9 mouse cellular contexts compared by ENCODE assay signal in genomic region chr6:124967766-124968165, GRCm38 (mm10). TPM values are rescaled to one million over a fixed set of nuclear protein-coding genes. Genes with fewer than 3 reads are reported as not detected.
DNase-seq lines count a peak whose midpoint lies in the region; ATAC-seq and TF ChIP-seq lines count a peak whose summit lies in the region.
"Had no signal": no experiment of that assay in that cellular context is flagged by ENCODE, and none has a peak within 500 bp of the region (broad histone marks: within the 10 kb centered on the region; RNA-seq: fewer than 3 reads in every experiment).

No protein-coding gene starts in this region.

- H3K9me3 ChIP-seq in intestine, postnatal 0 days (ENCODE audit: control insufficient read depth): no peaks in the 10 kb centered on the region
- no peaks in the 10 kb centered on the region for H3K9me3 ChIP-seq in intestine, embryonic 15.5 days
- no peaks in the 10 kb centered on the region for H3K9me3 ChIP-seq in limb, embryonic 10.5 days (replicated peaks)

- ATAC-seq in intestine, postnatal 0 days: no peak
- ATAC-seq in intestine, embryonic 15.5 days: no peak
- ATAC-seq in activated CD4-positive, CD25-positive, alpha-beta regulatory T cell, adult 4 months: no peak

- no peak overlapping the region for H3K9ac ChIP-seq in intestine, postnatal 0 days (ENCODE audit: low read depth, low read length)
- H3K9ac ChIP-seq in intestine, embryonic 15.5 days: no peak overlapping the region

- H3K36me3 ChIP-seq in intestine, postnatal 0 days (ENCODE audit: control insufficient read depth, insufficient read depth): no peaks in the 10 kb centered on the region
- H3K36me3 ChIP-seq in intestine, embryonic 15.5 days: no peaks in the 10 kb centered on the region
- peaks cover 15% of the 10 kb centered on the region for H3K36me3 ChIP-seq in limb, embryonic 10.5 days

- peaks cover 10% of the 10 kb centered on the region; the same call in 1 of the 2 replicates for H3K4me1 ChIP-seq in intestine, postnatal 0 days (replicated peaks; ENCODE audit: control insufficient read depth, insufficient read depth, low read length)
- H3K4me1 ChIP-seq in intestine, embryonic 15.5 days (replicated peaks): peaks cover 8% of the 10 kb centered on the region
- H3K4me1 ChIP-seq in limb, embryonic 10.5 days: peaks cover 16% of the 10 kb centered on the region

- no peak overlapping the region for H3K4me3 ChIP-seq in intestine, postnatal 0 days (ENCODE audit: low read depth, low read length)
- H3K4me3 ChIP-seq in intestine, embryonic 15.5 days (replicated peaks): no peak overlapping the region
- no peak overlapping the region for H3K4me3 ChIP-seq in limb, embryonic 10.5 days
- H3K4me3 ChIP-seq: erythroblast, embryonic 14.5 days had no signal

- WGBS in intestine, postnatal 0 days: 60% methylated on average over 4 of the region's 4 CpGs
- WGBS in intestine, embryonic 15.5 days: 69% methylated on average over 4 of the region's 4 CpGs
- 69% methylated on average over 4 of the region's 4 CpGs for WGBS in limb, embryonic 10.5 days

- peak; percentile 73 for DNase-seq in CD4-positive helper T cell, adult 2 months (ENCODE audit: low read depth, low spot score)
- DNase-seq in T-cell, adult 2 months (ENCODE audit: low spot score): peak; percentile 54
- DNase-seq in embryo, embryonic 10.5 days (ENCODE audit: low spot score): peak; percentile 77
- DNase-seq in limb, embryonic 10.5 days (ENCODE audit: low spot score): peak; percentile 67
- peak; percentile 19 for DNase-seq in skeletal muscle tissue, adult 2 months (ENCODE audit: low read depth, low spot score)

- no peak overlapping the region for H3K4me2 ChIP-seq in intestine, postnatal 0 days (replicated peaks; ENCODE audit: low read depth)
- H3K4me2 ChIP-seq in intestine, embryonic 15.5 days (replicated peaks): no peak overlapping the region

- H3K27ac ChIP-seq in intestine, postnatal 0 days (ENCODE audit: low read depth, low read length): no peak overlapping the region
- H3K27ac ChIP-seq in intestine, embryonic 15.5 days: no peak overlapping the region
- H3K27ac ChIP-seq in limb, embryonic 10.5 days: no peak overlapping the region

- H3K27me3 ChIP-seq in intestine, postnatal 0 days (replicated peaks; ENCODE audit: control insufficient read depth, insufficient read depth, low read length): no peaks in the 10 kb centered on the region
- no peaks in the 10 kb centered on the region for H3K27me3 ChIP-seq in intestine, embryonic 15.5 days (replicated peaks)
- no peaks in the 10 kb centered on the region for H3K27me3 ChIP-seq in limb, embryonic 10.5 days (ENCODE audit: low read depth, poor library complexity, severe bottlenecking)

- peak; percentile 72 for TF ChIP-seq CTCF in intestine, postnatal 0 days (IDR thresholded peaks at IDR 0.05; ENCODE audit: low read depth)

RNA-seq across cellular contexts. Expression of gene Cops7a, which starts 2.4 kb away (rescaled TPM):
- 105 and 110 TPM in 2 replicates for polyA plus RNA-seq in intestine, postnatal 0 days (2015; fragmentation: Nextera tagmentation; extraction: Ambion mirVana)
- polyA plus RNA-seq in intestine, embryonic 15.5 days (2015; fragmentation: Nextera tagmentation; extraction: Ambion mirVana): 159 and 170 TPM in 2 replicates
- polyA plus RNA-seq in limb, embryonic 10.5 days (2016; fragmentation: Nextera tagmentation; extraction: Ambion mirVana): 141 and 150 TPM in 2 replicates
- 10 to 100 TPM; 45.9 to 51.2 TPM for polyA plus RNA-seq in activated CD4-positive, CD25-positive, alpha-beta regulatory T cell, adult 4 months (2017; shearing (Covaris generic))

RNA-seq across cellular contexts. Expression of gene Pianp, which starts 28.7 kb away (rescaled TPM):
- 1.8 and 2.1 TPM in 2 replicates for polyA plus RNA-seq in intestine, postnatal 0 days (2015; fragmentation: Nextera tagmentation; extraction: Ambion mirVana)
- polyA plus RNA-seq in intestine, embryonic 15.5 days (2015; fragmentation: Nextera tagmentation; extraction: Ambion mirVana): 1.8 and 2.1 TPM in 2 replicates
- polyA plus RNA-seq in limb, embryonic 10.5 days (2016; fragmentation: Nextera tagmentation; extraction: Ambion mirVana): 0.40 and 1.4 TPM in 2 replicates
- not detected for polyA plus RNA-seq in activated CD4-positive, CD25-positive, alpha-beta regulatory T cell, adult 4 months (2017; shearing (Covaris generic))
- polyA plus RNA-seq: erythroblast, embryonic 14.5 days had no signal

RNA-seq across cellular contexts. Expression of gene Mlf2, which starts 36.6 kb away (rescaled TPM):
- polyA plus RNA-seq in intestine, postnatal 0 days (2015; fragmentation: Nextera tagmentation; extraction: Ambion mirVana): 265 and 269 TPM in 2 replicates
- polyA plus RNA-seq in intestine, embryonic 15.5 days (2015; fragmentation: Nextera tagmentation; extraction: Ambion mirVana): 336 and 340 TPM in 2 replicates
- polyA plus RNA-seq in limb, embryonic 10.5 days (2016; fragmentation: Nextera tagmentation; extraction: Ambion mirVana): 428 and 433 TPM in 2 replicates
- polyA plus RNA-seq in activated CD4-positive, CD25-positive, alpha-beta regulatory T cell, adult 4 months (2017; shearing (Covaris generic)): 10 to 100 TPM; 46.7 to 70.4 TPM

RNA-seq across cellular contexts. Expression of gene Zfp384, which starts 41.2 kb away (rescaled TPM):
- polyA plus RNA-seq in intestine, postnatal 0 days (2015; fragmentation: Nextera tagmentation; extraction: Ambion mirVana): 8.2 TPM in 2 replicates
- 13.4 and 14.3 TPM in 2 replicates for polyA plus RNA-seq in intestine, embryonic 15.5 days (2015; fragmentation: Nextera tagmentation; extraction: Ambion mirVana)
- 12.8 and 15.2 TPM in 2 replicates for polyA plus RNA-seq in limb, embryonic 10.5 days (2016; fragmentation: Nextera tagmentation; extraction: Ambion mirVana)
- 1 to 10 TPM; 4.3 to 5.2 TPM for polyA plus RNA-seq in activated CD4-positive, CD25-positive, alpha-beta regulatory T cell, adult 4 months (2017; shearing (Covaris generic))

RNA-seq across cellular contexts. Expression of gene Ptms, which starts 47.9 kb away (rescaled TPM):
- polyA plus RNA-seq in intestine, postnatal 0 days (2015; fragmentation: Nextera tagmentation; extraction: Ambion mirVana): 167 and 169 TPM in 2 replicates
- polyA plus RNA-seq in intestine, embryonic 15.5 days (2015; fragmentation: Nextera tagmentation; extraction: Ambion mirVana): 241 and 282 TPM in 2 replicates
- 144 and 208 TPM in 2 replicates for polyA plus RNA-seq in limb, embryonic 10.5 days (2016; fragmentation: Nextera tagmentation; extraction: Ambion mirVana)
- 10 to 100 TPM; 12.0 to 12.8 TPM for polyA plus RNA-seq in activated CD4-positive, CD25-positive, alpha-beta regulatory T cell, adult 4 months (2017; shearing (Covaris generic))

Comparison
In these comparisons a context has a peak if more than half of its experiments do, and no peak if none do; other contexts are left out.
1. DNase-seq: peak in every context shown above with its lines; median percentile 77 in embryo, embryonic 10.5 days; 73 in CD4-positive helper T cell, adult 2 months; 67 in limb, embryonic 10.5 days; 54 in T-cell, adult 2 months; 19 in skeletal muscle tissue, adult 2 months.